Mouse (Mus musculus) limb, embryonic 12.5 days (tissue): ENCODE data around the gene Sdad1. TPM values are rescaled to one million over a fixed set of nuclear protein-coding genes. Genes with fewer than 3 reads are reported as not detected.

ENCODE experiments used
- ATAC-seq: fragments of 200-750 bp; cut with Nextera tagmentation; 2 replicates; pipeline ENCODE4 v1.8.0; 2017; ENCODE audit warnings: low read depth, moderate TSS enrichment; ENCODE audit not compliant: insufficient number of reproducible peaks, insufficient read depth, low FRiP score, low TSS enrichment
- H3K27ac ChIP-seq: fragments of 300-500 bp; sonication (generic); 2 replicates; pipeline ENCODE4 v1.5.1; 2016; ENCODE audit warnings: mild to moderate bottlenecking, moderate library complexity
- H3K27me3 ChIP-seq: fragments of 300-500 bp; sonication (generic); 2 replicates; pipeline ENCODE4 v1.6.1; 2016; ENCODE audit warnings: mild to moderate bottlenecking, moderate library complexity
- H3K36me3 ChIP-seq: fragments of 300-500 bp; sonication (generic); 2 replicates; pipeline ENCODE4 v1.6.1; 2016; ENCODE audit warnings: mild to moderate bottlenecking, moderate library complexity
- H3K4me1 ChIP-seq: fragments of 300-500 bp; sonication (generic); replicated peaks from 2 replicates; pipeline ENCODE4 v1.6.1; 2016
- H3K4me2 ChIP-seq: fragments of 300-500 bp; sonication (generic); 2 replicates; pipeline ENCODE4 v1.6.1; 2016; ENCODE audit warnings: mild to moderate bottlenecking, moderate library complexity
- H3K4me3 ChIP-seq: fragments of 300-500 bp; sonication (generic); replicated peaks from 2 replicates; pipeline ENCODE4 v1.5.1; 2016; ENCODE audit warnings: mild to moderate bottlenecking
- H3K9ac ChIP-seq: fragments of 300-500 bp; sonication (generic); replicated peaks from 2 replicates; pipeline ENCODE4 v1.6.1; 2016; ENCODE audit warnings: mild to moderate bottlenecking, moderate library complexity
- H3K9me3 ChIP-seq: fragments of 300-500 bp; sonication (generic); 2 replicates; pipeline ENCODE4 v1.6.1; 2016; ENCODE audit warnings: mild to moderate bottlenecking, moderate library complexity
- WGBS: fragments of 180-500 bp; shearing (Covaris S2); methylation state at CpG from one replicate; pipeline ENCODE4 v1.1.7; 2016; 5-methylcytosine and 5-hydroxymethylcytosine counted together
- polyA plus RNA-seq: library from polyadenylated mRNA; unstranded; fragments of >200 nt; fragmentation: Nextera tagmentation; extraction: Ambion mirVana; gene quantifications from 2 replicates; pipeline ENCODE4 v1.2.1, GENCODE M21; 2016

The Sdad1 gene
- polyA plus RNA-seq, 1 experiment from 2014 or later: 46.5 TPM

DNA sequence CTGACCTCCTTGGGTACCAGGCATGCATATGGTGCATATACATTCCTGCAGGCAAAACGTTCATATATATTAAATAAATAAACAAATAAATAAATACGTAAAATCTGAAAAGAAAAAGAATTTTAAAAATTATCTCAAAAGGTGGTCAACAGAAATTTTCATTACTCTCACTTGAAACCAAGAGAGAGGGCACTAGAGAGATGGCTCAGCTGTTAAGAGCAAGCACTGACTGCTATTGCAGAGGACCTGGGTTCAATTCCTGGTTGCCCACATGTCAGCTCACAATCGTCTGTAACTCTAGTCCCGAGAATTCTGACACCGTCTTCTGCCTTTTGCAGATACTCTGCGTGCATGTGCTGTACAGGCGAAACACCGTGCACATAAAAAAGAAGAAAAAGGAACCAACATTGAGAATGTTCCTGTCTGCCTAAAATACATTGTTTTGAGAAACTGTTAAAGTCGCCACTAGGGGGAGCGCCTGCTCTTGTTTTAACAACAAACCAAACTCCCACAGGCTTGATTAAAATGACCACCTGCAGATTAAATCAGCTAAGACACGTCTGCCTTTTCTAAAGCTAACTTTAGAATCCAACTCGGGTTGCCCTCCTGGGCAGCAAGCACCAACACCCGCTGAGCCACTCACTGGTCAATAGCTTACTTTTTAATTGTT lies 1.9 kb upstream of the Sdad1 start:
- Histone ChIP-seq H3K9me3 (no peaks in the 10 kb centered on the region), H3K4me2 (0 out of 2 replicates have a peak overlapping the region, but pooled peaks have one; percentile 7), H3K9ac (no peak overlapping the region), H3K27me3 (no peaks in the 10 kb centered on the region), H3K27ac (no peak overlapping the region), H3K4me3 (no peak overlapping the region), H3K36me3 (no peaks in the 10 kb centered on the region; the same call in 1 of the 2 replicates), H3K4me1 (peaks cover 9% of the 10 kb centered on the region)
- no peak for ATAC-seq
- WGBS: 15% methylated on average over 13 of the region's 13 CpGs

DNA sequence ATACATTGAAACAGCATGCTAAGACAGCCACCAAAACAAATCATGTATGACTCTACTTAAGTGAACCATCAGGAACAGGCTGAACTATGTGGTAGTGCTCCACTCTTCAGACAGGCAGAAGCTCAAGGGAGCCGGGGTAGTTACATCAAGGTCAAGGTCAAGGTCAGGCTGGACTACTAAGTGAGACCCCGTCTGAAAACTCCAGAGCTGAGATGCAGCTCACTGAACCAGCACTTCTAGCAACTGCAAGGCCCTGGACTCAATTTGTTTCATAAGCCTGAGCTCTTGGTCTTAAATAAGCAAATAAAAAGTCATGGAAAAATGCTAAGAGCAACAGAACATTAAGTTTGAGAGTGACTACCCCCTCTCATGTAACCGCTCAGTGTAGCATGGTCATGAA lies 6.0 kb downstream of the Sdad1 start:
- 89% methylated on average over 3 of the region's 3 CpGs for WGBS
- Histone ChIP-seq H3K4me3 (no peak overlapping the region), H3K27me3 (no peaks in the 10 kb centered on the region), H3K27ac (no peak overlapping the region), H3K4me1 (peaks cover 9% of the 10 kb centered on the region), H3K9ac (no peak overlapping the region), H3K36me3 (peaks cover 77% of the 10 kb centered on the region), H3K9me3 (no peaks in the 10 kb centered on the region), H3K4me2 (no peak overlapping the region)
- no peak for ATAC-seq

DNA sequence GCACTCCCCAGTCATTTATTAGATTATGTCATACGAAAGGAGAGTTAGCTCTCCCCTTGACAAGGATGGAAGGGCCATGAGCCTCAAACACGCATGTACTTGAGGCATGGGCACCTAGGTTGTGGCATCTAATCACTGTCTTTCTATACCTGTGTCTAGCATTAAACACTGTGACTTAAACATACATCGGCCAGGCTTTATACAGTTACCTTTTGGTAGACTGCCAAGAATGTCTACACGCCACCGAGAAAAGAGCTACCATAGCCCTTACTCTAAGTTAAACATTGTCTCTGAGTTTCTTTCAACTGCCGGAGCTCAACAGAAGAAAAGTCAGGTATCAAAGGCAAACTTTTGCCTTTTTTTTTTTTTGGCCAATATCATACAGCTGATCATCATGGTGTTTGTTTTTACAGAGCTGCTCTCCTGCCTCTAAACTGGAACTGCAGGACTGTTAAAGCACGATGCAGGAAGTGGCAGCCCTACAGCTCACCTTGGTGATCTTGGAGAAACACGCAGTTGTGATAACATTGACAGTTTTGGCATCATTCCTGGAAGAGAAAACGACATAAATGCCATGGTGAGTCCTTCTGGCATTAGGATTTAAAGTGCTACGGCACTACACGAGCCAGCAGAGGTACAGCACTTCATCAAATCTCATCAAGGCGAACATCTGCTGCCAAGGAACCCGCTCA lies 8.0 kb downstream of the Sdad1 start:
- Histone ChIP-seq H3K9ac (no peak overlapping the region), H3K36me3 (peaks cover 94% of the 10 kb centered on the region), H3K4me1 (no peaks in the 10 kb centered on the region), H3K4me2 (no peak overlapping the region), H3K27ac (no peak overlapping the region), H3K27me3 (no peaks in the 10 kb centered on the region), H3K4me3 (no peak overlapping the region), H3K9me3 (no peaks in the 10 kb centered on the region)
- no peak for ATAC-seq
- WGBS: 92% methylated on average over 13 of the region's 13 CpGs

DNA sequence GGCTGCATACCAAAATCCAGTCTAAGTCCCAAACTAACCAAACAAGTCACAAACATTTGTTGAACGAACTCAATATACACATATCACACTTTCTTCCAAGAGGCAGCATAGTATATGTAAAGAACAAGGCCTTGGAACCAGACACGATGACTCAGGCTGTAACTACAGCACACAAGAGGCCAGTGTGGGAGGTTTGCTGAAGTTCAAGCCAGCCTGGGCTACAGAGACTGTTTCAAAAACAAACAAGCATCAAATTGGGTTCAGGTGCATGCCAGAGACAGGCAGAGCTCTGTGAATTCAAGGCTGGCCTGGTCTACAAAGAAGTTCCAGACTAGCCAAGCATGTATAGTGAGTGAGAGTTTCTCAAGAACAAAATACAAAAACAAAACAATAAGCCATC lies 15.8 kb downstream of the Sdad1 start:
- no peaks in the 10 kb centered on the region for H3K4me1 ChIP-seq
- H3K9ac ChIP-seq: no peak overlapping the region
- WGBS: 93% methylated on average over 2 of the region's 2 CpGs
- no peak overlapping the region for H3K4me2 ChIP-seq
- H3K36me3 ChIP-seq: peaks cover 96% of the 10 kb centered on the region
- no peaks in the 10 kb centered on the region for H3K9me3 ChIP-seq
- no peak for ATAC-seq
- no peak overlapping the region for H3K4me3 ChIP-seq
- H3K27me3 ChIP-seq: no peaks in the 10 kb centered on the region
- no peak overlapping the region for H3K27ac ChIP-seq

- Histone ChIP-seq H3K9ac (no peak overlapping the region), H3K36me3 (peaks cover 98% of the 10 kb centered on the region), H3K27ac (no peak overlapping the region), H3K4me1 (no peaks in the 10 kb centered on the region), H3K4me2 (no peak overlapping the region), H3K9me3 (no peaks in the 10 kb centered on the region), H3K4me3 (no peak overlapping the region), H3K27me3 (no peaks in the 10 kb centered on the region)
- WGBS: 92% methylated on average over 6 of the region's 6 CpGs
- no peak for ATAC-seq
Measured at GRCm38 (mm10) chr5:92291652-92292414, 18.4 kb downstream of the Sdad1 start.

DNA sequence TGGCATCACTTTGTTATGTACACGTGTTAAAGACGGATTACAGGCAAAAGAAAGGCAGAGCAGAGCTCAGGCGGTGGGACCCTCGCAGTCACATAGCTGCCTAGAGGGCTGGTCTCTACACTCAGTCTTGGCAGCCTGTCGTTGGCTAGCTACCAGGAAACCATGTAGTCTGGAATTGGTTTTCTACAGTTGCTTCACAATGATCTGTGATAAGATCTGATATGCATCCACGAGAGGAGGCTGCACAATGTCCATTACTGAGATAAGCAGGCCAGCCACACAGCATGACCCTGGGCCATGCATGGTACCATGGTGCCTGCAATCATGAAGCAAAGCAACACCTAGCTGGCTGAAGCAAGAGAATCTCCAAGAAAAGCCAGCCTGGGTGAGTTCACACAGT lies 22.4 kb downstream of the Sdad1 start:
- H3K27ac ChIP-seq: no peak overlapping the region
- no peaks in the 10 kb centered on the region for H3K27me3 ChIP-seq
- H3K36me3 ChIP-seq: peaks cover 83% of the 10 kb centered on the region
- H3K4me3 ChIP-seq: no peak overlapping the region
- WGBS: 91% methylated on average over 6 of the region's 6 CpGs
- H3K9me3 ChIP-seq: no peaks in the 10 kb centered on the region
- ATAC-seq: no peak
- no peak overlapping the region for H3K4me2 ChIP-seq
- no peak overlapping the region for H3K9ac ChIP-seq
- H3K4me1 ChIP-seq: no peaks in the 10 kb centered on the region

- Histone ChIP-seq H3K9ac (no peak overlapping the region), H3K27me3 (no peaks in the 10 kb centered on the region), H3K4me2 (no peak overlapping the region), H3K4me1 (0 out of 2 replicates have a peak, but pooled peaks cover 6% of the 10 kb centered on the region), H3K9me3 (no peaks in the 10 kb centered on the region), H3K4me3 (no peak overlapping the region), H3K27ac (no peak overlapping the region), H3K36me3 (peaks cover 37% of the 10 kb centered on the region)
- 79% methylated on average over 3 of the region's 3 CpGs for WGBS
- no peak for ATAC-seq
Measured at GRCm38 (mm10) chr5:92283107-92283506, 27.2 kb downstream of the Sdad1 start.

DNA sequence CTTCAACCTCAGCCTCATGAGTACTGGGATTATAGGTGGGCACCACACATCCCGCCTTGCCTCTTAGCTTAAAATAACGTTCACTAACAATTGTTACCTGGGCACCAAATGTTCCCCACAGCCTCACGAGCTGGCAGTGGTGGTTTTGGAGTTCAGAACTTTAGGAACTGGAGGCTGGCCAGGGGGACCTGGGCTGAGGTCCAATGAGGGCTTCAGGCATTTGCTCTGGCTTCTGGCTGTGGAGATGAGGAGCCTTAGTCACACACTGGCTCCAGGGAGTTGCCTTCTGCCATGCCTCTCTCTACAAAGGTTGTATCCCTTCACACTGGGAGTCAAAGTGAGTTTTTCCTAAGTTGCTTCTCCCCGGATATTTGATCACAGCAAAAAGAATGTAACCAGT lies 27.7 kb downstream of the Sdad1 start:
- no peak overlapping the region for H3K27ac ChIP-seq
- ATAC-seq: no peak
- H3K27me3 ChIP-seq: no peaks in the 10 kb centered on the region
- H3K4me2 ChIP-seq: no peak overlapping the region
- 0 out of 2 replicates have a peak, but pooled peaks cover 6% of the 10 kb centered on the region for H3K4me1 ChIP-seq
- H3K36me3 ChIP-seq: peaks cover 32% of the 10 kb centered on the region
- WGBS: 80% methylated on average over 4 of the region's 4 CpGs
- H3K9me3 ChIP-seq: no peaks in the 10 kb centered on the region
- no peak overlapping the region for H3K4me3 ChIP-seq
- H3K9ac ChIP-seq: no peak overlapping the region

- no peak overlapping the region for H3K9ac ChIP-seq
- peak overlapping the region; percentile 89; the same call in 1 of the 2 replicates for H3K4me2 ChIP-seq
- no peak overlapping the region for H3K4me3 ChIP-seq
- H3K27me3 ChIP-seq: no peaks in the 10 kb centered on the region
- WGBS: 85% methylated on average over 10 of the region's 10 CpGs
- 0 out of 2 replicates have a peak, but pooled peaks cover 6% of the 10 kb centered on the region for H3K4me1 ChIP-seq
- no peak overlapping the region for H3K27ac ChIP-seq
- H3K36me3 ChIP-seq: no peaks in the 10 kb centered on the region
- no peaks in the 10 kb centered on the region for H3K9me3 ChIP-seq
- ATAC-seq: no peak
Measured at GRCm38 (mm10) chr5:92278942-92279537, 31.2 kb downstream of the Sdad1 start.

DNA sequence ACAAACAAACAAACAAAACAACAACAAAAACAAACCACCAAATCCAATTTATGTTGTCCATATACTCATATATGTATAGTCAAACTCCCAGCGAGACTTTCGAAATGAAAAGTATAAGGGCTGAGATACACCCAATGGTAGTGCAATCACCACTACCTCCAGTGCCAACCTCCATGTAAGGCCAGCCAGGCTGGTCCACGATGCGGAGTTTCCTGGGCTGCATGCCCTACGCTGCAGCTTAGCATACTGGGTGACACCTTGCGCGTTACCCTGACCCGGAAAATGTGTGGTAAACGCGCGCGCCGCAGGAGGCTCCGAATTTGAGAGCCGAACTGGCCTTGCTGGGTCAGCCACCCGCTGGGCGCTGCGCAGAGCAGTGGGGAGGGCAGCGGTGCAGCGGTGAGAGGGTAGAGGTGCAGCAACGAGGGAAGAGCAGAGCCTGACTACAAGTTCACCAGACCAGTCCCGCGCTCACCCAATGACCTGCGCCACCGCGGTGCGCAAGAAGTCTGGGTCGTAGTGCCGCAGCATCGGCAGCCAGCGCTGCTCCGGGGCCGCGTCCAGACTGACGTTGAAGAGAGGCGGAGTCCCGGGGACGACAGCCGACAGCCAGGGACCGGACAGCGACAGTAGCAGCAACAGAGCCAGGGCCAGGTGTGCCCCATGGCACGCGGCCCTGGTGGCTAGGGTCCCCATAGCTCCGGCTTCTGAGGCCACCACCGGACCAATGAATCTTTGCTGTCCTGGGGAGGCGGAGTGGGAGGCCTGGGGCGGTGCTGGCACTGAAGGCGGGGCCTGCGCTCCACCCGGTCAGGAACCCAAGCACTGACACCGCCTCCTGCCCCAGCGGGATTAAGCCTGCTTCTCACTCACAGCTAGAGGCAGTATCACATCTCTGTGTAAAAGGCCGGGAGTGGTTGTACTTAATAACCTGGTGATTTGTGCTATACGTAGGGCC lies 32.6 kb downstream of the Sdad1 start, which contains the start of gene Naaa:
Naaa (minus strand) TSS at position 734 of the 958 bp plus-strand sequence.
- 3% methylated on average over 54 of the region's 54 CpGs for WGBS
- Histone ChIP-seq H3K27me3 (no peaks in the 10 kb centered on the region), H3K36me3 (no peaks in the 10 kb centered on the region), H3K4me1 (0 out of 2 replicates have a peak, but pooled peaks cover 6% of the 10 kb centered on the region), H3K9me3 (no peaks in the 10 kb centered on the region), H3K4me2 (peak within 1 kb of the TSS; percentile 89), H3K27ac (peak within 1 kb of the TSS; percentile 46; the same call in 1 of the 2 replicates), H3K4me3 (peak within 1 kb of the TSS; percentile 64), H3K9ac (peak within 1 kb of the TSS; percentile 66)
- peak; percentile 86 for ATAC-seq
